Mouse (Mus musculus) MN1 (cell line): ENCODE results near the gene Gna11.

Source experiments
- DNase-seq: peaks from one replicate; pipeline ENCODE4 v3.0.0-alpha.2; 2016; ENCODE audit warnings: low spot score

Gna11 gene

DNA sequence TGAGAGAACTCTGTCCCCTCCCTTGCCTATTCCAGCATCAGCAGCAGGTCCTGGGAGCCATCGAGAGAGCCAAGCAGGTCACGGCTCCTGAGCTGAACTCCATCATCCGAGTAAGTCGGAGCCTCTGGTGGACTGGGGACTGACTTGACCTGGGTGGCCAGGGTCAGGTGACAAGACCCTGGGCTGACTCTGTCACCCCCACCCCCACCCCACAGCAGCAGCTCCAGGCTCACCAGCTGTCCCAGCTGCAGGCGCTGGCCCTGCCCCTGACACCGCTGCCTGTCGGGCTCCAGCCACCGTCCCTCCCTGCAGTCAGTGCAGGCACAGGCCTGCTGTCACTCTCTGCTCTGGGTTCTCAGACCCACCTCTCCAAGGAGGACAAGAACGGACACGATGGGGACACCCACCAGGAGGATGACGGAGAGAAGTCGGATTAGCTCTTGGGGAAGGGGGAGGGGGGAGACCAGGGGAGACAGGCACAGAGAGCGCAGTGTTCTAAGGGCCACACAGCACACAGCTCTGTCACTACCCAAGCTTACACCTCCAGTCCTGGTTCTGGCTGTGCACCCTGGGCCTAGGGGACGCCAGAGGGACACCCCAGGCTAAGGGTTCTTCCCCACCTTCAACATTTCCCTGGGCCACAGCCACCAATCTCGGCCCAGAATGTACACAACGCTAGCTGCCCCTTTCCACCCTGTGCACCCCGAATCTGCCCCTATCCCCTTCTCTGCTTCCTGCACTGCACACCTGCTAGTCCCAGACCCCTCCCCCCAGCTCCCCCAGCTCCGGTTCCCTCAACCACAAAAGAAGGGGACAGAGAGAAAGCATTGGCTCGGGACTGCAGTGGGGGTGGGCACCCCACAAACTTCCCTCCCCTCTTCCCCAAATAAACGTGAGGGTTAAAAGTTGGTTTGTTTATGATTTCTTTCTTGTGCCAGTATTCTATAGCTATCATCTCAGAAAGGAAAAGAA, 20.6 kb upstream of the Gna11 start:
- DNase-seq = peak; percentile 23

- peak; percentile 74 for DNase-seq
Measured at GRCm38 (mm10) chr10:81564734-81565133, 19.7 kb upstream of the Gna11 start.

- DNase-seq = peak; percentile 64
Measured at GRCm38 (mm10) chr10:81564216-81564615, 19.2 kb upstream of the Gna11 start.

DNA sequence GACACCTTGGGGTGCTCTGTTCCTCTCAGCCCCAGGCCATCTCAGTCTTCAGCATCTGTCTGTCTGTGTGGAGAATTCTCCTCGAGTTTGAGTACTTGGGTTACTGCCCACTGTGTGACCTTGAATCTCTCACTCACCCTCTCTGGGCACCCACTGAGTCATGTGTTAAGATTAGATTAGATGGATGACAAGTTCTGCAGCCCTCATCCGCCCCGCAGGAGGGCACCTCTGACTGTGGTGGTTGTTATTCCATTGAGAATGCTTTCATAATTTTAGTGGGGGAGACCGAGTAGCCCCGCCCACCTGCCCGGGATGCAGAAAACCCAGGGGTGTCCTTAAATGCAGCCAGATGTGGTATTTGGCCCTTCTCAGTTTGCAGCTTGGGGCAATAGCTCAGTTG, 18.5 kb upstream of the Gna11 start:
- DNase-seq = peak; percentile 60

DNA sequence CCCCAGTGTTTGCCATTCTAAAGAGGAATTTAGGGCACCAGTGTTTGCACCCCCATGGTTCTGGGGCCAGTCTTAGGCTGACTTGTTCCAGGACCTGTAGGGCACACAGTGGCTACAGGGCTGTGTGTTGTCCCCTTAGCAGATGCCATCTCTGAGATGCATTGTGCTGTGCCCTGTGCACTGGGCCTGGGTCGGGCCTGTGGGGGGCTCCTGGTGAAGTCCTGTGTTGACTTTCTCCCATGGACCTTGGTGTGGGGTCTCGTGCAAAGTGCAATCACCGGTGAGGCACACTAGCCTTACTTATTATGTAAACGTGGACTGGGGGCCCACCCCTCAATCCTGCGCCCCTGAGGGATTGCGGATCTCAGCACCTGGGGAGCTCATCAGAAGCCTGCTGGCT, 17.4 kb upstream of the Gna11 start:
- DNase-seq = no peak

DNA sequence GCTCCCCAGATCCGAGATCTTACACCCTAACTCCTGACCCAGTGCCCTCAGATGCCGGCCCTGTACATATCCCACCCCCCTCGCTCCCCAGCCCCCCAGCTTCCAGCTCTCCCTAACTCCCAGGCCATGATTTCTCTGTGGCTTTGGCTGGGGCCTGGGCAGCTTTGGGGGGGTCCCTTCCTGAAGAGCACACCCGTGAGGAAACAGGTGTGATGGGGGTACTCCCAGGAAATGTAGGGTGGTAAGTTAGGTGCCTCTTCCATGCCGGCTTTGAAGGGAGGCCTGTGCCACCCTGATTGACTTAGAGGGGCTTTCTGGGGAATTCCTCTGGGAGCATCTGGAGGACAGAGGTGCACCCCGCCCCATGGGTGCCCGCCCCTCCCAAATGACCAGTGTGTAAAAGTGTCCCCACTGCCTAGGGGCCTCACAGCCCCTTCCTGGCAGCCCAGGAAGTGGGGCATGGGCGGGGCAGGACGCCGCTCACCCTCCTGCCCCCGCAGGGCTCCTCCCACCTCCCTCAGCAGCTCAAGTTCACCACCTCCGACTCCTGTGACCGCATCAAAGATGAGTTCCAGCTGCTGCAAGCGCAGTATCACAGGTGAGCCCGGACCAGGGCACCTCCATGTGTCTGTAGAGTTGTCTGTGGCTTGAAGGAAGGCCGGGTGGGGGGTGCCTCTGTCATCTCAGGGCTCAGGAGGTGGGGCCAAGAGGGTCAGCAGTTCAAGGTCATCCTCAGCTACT, 15.9 kb upstream of the Gna11 start:
- DNase-seq = peak; percentile 56

GRCm38 (mm10) chr10:81559627-81560539, 14.9 kb upstream of the Gna11 start:
- DNase-seq = peak; percentile 48

GRCm38 (mm10) chr10:81559163-81559626, 14.2 kb upstream of the Gna11 start, which contains the start of gene Aes:
TSS of gene Aes (plus strand) at chr10:81559488.
- peak; percentile 64 for DNase-seq

DNA sequence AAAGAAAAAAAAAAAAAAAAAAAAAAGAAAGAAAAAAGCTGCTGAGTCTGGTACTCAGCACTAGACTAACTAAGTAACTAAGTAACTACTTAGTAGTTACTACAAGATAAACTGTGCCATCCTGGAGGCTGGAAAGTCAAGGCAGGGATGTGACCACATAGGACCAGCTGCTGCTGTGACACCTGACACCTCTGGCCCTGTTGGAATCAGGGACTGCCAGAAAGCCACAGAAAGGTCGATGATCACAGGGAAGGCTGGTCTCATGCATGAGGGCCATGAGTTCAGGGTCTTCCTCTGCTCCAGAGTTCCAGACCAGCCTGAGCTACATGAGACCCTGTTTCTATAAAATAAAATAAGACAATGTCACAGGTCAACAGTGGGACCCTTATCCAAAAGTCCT, 12.5 kb upstream of the Gna11 start:
- no peak for DNase-seq

DNA sequence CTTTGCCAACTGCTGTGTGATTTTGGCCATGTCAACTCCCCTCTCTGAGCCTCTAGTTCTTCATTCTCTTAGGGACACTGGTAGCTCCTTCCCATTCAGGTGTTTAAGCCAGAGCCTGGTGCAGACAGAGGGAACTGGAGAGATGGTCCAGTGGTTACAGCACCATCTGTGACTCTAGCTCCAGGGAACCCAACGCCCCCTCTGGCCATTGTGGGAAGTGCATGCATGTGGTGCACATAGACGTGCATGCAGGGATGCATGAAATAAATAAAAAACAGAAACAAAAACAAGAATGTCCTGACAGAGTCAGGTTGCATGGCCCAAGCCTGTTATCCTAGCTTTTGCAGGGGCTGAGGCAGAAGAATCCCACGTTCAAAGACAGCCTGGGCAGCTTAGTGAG, 11.3 kb upstream of the Gna11 start:
- DNase-seq = no peak

DNA sequence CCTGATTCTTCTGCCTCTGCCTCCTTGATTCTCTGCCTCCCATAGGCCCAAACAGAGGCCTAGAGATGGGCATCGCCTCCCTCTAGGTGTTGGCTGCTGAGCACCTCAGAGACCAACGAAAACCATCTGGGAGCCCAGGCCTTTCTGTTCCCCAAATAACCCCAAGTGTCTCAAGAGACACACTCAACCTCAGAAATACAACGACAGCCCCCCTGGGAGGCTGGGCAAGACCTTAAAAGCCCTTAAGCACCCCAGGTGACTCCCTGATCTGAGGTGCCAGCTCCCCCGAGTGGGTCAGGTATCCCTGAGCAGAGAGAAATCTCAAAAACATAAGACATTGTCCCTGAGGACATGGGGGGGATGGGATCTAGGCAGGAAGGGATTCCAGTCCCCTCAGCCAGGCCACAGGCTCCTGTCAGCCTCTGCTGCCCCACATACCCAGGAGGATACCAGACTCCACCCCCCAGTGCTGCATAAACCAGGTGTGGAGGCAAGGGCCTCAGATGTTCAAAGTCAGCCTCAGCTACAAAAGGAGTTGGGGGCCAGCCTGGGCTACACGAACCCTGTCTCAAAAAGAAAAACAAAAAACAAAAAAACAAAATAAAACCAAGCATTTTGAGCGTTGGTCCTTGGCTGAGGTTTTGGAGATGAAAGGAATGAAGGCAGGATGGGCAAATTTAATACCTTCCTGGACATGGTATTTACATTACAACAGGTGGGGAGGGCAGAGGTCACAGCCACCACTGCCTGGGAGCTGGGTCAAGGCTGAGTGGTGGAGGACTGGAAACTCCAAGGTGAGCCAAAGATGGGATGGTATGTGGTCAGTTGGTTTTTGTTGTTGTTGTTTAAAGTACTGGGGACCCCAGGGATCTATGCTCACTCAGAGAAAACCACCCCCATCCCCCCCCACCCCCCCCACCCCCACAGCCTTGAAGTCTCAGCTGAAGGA, 9.1 kb upstream of the Gna11 start:
- DNase-seq = no peak

- DNase-seq = no peak
Measured at GRCm38 (mm10) chr10:81553232-81553631, 8.2 kb upstream of the Gna11 start.

DNA sequence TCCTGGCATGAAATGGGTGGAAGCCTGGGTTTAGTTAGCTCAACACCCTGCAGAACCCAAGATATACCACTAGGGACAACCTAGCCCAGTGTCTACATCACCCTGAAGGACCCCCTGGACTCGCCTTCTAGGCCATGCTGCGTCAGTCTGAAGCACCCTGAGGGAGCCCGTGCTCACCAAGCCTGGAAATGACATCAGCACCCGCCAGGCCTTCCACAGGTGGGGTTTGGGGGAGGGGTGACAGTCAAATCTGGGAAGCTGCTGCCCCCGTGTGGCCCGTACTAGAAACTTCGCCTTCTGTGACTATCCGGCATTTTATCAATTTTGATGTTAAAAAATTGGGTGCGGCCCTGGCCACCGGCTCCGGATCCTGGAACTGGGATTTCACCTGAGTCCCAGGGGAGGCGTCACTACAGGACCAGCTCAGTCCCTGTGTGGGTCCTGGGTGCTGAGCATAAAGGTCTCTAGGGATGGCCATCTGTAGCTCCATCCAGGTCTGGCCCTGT, 6.7 kb upstream of the Gna11 start:
- DNase-seq = peak; percentile 95

GRCm38 (mm10) chr10:81550257-81550656, 5.3 kb upstream of the Gna11 start:
- DNase-seq = peak; percentile 72

DNA sequence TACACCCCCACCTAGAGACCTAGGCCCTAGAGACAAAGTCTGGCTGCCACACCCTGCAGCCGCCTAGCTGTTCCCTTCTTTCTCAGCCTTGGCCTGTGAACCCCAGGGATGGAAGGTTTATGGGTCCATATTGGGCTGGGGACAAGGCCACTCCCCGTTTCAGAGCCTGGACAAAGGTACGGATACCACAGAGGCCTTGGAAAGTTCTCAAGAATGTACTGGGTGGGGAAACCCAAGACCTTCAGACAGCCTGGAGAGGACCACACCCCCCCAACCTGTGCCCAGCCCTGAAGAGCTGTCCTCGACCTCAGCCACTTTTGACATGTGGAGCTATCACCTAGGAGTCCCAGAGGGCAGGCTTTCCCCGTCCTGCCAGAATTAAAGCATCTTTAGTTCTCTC, 4.0 kb upstream of the Gna11 start:
- no peak for DNase-seq

- DNase-seq = no peak
Measured at GRCm38 (mm10) chr10:81546788-81547571, 2.0 kb upstream of the Gna11 start.

DNA sequence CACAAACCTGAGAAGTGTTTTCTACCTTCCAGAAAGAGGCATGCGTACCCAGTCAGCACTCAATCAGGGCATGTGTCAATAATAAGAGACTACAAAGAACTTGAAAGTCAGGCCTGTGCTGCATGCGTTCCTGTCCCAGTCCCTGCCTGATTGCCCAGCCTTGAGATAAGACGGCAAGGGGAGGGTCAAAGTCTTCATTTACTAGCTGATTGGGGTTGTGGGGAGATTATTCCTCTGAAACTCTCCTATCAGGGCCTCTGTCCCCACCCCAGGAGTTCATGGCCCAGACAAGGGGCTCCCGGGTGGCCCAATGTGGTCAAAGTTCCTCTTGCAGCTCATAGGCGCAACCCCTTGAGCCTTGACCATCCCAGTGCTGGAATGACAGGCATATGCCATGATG, 1.3 kb upstream of the Gna11 start:
- DNase-seq = no peak

GRCm38 (mm10) chr10:81544296-81545160, 462 bp downstream of the Gna11 start:
- no peak for DNase-seq

DNA sequence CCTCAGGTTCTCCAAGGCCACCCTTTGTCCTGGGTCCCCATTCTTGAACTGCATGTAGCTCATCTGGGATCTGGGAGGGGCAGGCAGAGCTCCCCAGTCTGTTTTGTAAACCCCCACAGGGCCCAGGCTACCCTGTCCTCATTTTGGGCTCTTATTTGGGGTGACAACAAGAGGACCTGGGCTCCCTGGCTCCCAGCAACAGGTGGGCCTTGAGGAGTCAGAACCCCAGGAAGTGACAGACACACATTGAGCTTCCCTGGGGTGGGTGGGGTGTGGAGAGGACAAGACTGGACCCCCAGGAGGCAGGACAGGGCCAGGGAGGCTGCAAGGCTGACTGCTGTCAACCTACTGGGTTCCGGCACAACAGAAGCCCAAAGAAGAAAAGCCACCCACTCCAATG, 1.4 kb downstream of the Gna11 start:
- DNase-seq = no peak
